Mouse (Mus musculus) adrenal gland, adult 8-10 months (tissue): ENCODE measurements at regions not wholly inside any gene's neighbourhood (a gene's known extent, or its start where the extent isn't known, plus 50 kb on each side); places are given as distances from the start of the nearest gene placed in this dataset.

Source experiments
- DNase-seq: peaks from one replicate; pipeline ENCODE4 v3.0.0; 2022

- no peak for DNase-seq
Observed at GRCm38 (mm10) chr13:78717686-78718431, 518.3 kb upstream of the Nr2f1 start.

GRCm38 (mm10) chr13:78717159-78717558 lies 517.6 kb upstream of the Nr2f1 start:
- no peak for DNase-seq

- no peak for DNase-seq
Observed at GRCm38 (mm10) chr13:78704693-78705092, 505.1 kb upstream of the Nr2f1 start.

GRCm38 (mm10) chr13:78697814-78698519 lies 498.4 kb upstream of the Nr2f1 start:
- no peak for DNase-seq

- DNase-seq: peak; percentile 8
Observed at GRCm38 (mm10) chr13:78679255-78679895, 479.8 kb upstream of the Nr2f1 start.

GRCm38 (mm10) chr13:78678241-78678640 lies 478.7 kb upstream of the Nr2f1 start:
- DNase-seq: no peak

GRCm38 (mm10) chr13:78658285-78658684 lies 458.7 kb upstream of the Nr2f1 start:
- no peak for DNase-seq

- DNase-seq: no peak
Observed at GRCm38 (mm10) chr13:78656766-78657165, 457.2 kb upstream of the Nr2f1 start.

GRCm38 (mm10) chr13:78656196-78656595 lies 456.6 kb upstream of the Nr2f1 start:
- no peak for DNase-seq

GRCm38 (mm10) chr13:78650824-78651223 lies 451.3 kb upstream of the Nr2f1 start:
- DNase-seq: no peak

GRCm38 (mm10) chr13:78644556-78644955 lies 445.0 kb upstream of the Nr2f1 start:
- no peak for DNase-seq

- DNase-seq: no peak
Observed at GRCm38 (mm10) chr13:78643023-78643422, 443.5 kb upstream of the Nr2f1 start.

GRCm38 (mm10) chr13:78642443-78642729 lies 442.8 kb upstream of the Nr2f1 start:
- DNase-seq: no peak

- DNase-seq: no peak
Observed at GRCm38 (mm10) chr13:78641687-78642442, 442.3 kb upstream of the Nr2f1 start.

- DNase-seq: no peak
Observed at GRCm38 (mm10) chr13:78640340-78640739, 440.8 kb upstream of the Nr2f1 start.

- DNase-seq: no peak
Observed at GRCm38 (mm10) chr13:78638462-78638861, 438.9 kb upstream of the Nr2f1 start.

GRCm38 (mm10) chr13:78631609-78632008 lies 432.1 kb upstream of the Nr2f1 start:
- DNase-seq: no peak

GRCm38 (mm10) chr13:78629041-78629727 lies 429.6 kb upstream of the Nr2f1 start:
- DNase-seq: no peak

- DNase-seq: no peak
Observed at GRCm38 (mm10) chr13:78623652-78624051, 424.1 kb upstream of the Nr2f1 start.

- DNase-seq: no peak
Observed at GRCm38 (mm10) chr13:78602861-78603211, 403.3 kb upstream of the Nr2f1 start.

- no peak for DNase-seq
Observed at GRCm38 (mm10) chr13:78602211-78602860, 402.8 kb upstream of the Nr2f1 start.
